Mouse (Mus musculus) liver, embryonic 15.5 days (tissue): ENCODE measurements around the gene Map3k11. TPM values are rescaled to one million over a fixed set of nuclear protein-coding genes. Genes with fewer than 3 reads are reported as not detected.

Source experiments
- ATAC-seq: fragments of 200-750 bp; cut with Nextera tagmentation; 2 replicates; pipeline ENCODE4 v1.8.0; 2017; ENCODE audit warnings: moderate number of reproducible peaks, mild to moderate bottlenecking, moderate library complexity; ENCODE audit not compliant: insufficient read depth
- H3K27ac ChIP-seq: fragments of 300-500 bp; sonication (generic); replicated peaks from 2 replicates; pipeline ENCODE4 v1.5.1; 2015; ENCODE audit warnings: mild to moderate bottlenecking, inconsistent platforms
- H3K27me3 ChIP-seq: fragments of 300-500 bp; sonication (generic); 2 replicates; pipeline ENCODE4 v1.6.1; 2015; ENCODE audit warnings: mild to moderate bottlenecking, inconsistent platforms
- H3K36me3 ChIP-seq: fragments of 300-500 bp; sonication (generic); replicated peaks from 2 replicates; pipeline ENCODE4 v1.6.1; 2015; ENCODE audit warnings: moderate library complexity, mild to moderate bottlenecking, inconsistent platforms
- H3K4me1 ChIP-seq: fragments of 300-500 bp; sonication (generic); replicated peaks from 2 replicates; pipeline ENCODE4 v1.6.1; 2015; ENCODE audit warnings: inconsistent platforms
- H3K4me2 ChIP-seq: fragments of 300-500 bp; sonication (generic); 2 replicates; pipeline ENCODE4 v1.6.1; 2015; ENCODE audit warnings: moderate library complexity, mild to moderate bottlenecking, inconsistent platforms
- H3K4me3 ChIP-seq: fragments of 300-500 bp; sonication (generic); replicated peaks from 2 replicates; pipeline ENCODE4 v1.5.1; 2015; ENCODE audit warnings: mild to moderate bottlenecking, inconsistent platforms
- H3K9ac ChIP-seq: fragments of 300-500 bp; sonication (generic); 2 replicates; pipeline ENCODE4 v1.6.1; 2015; ENCODE audit warnings: moderate library complexity, mild to moderate bottlenecking, inconsistent platforms
- H3K9me3 ChIP-seq: fragments of 300-500 bp; sonication (generic); replicated peaks from 2 replicates; pipeline ENCODE4 v1.6.1; 2016; ENCODE audit warnings: inconsistent platforms
- WGBS: fragments of 180-500 bp; shearing (Covaris S2); methylation state at CpG from one replicate; pipeline ENCODE4 v1.1.7; 2015; ENCODE audit warnings: mixed read lengths; ENCODE audit not compliant: insufficient replicate concordance; 5-methylcytosine and 5-hydroxymethylcytosine counted together
- polyA plus RNA-seq: library from polyadenylated mRNA; unstranded; fragments of >200 nt; fragmentation: Nextera tagmentation; extraction: Ambion mirVana; gene quantifications from 2 replicates; pipeline ENCODE4 v1.2.1, GENCODE M21; 2015

Map3k11 gene
- polyA plus RNA-seq, 1 experiment from 2014 or later = 16.8 TPM

DNA sequence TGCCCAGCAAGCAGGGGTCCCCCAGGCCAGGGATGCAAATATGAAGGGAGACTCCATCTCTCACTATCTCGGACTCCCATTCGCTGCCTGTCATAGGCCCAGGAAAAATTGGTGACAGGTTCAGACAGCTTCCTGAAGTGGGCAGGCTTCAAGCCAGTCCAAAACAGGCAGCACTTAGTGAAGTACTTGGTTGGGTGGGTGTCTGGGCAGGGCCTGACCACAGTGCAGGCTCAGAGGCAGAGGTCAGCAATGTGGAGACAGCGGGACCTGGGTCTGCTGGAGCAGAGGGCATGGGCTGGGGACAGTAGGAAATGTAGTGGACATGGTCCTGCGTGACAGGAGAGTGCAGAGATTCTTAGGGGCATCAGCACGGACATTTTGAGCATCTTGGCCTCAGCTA is 3.1 kb downstream of the Map3k11 start:
- Histone ChIP-seq H3K36me3 (peaks cover 62% of the 10 kb centered on the region), H3K4me1 (peaks cover 65% of the 10 kb centered on the region)
- ATAC-seq = no peak

DNA sequence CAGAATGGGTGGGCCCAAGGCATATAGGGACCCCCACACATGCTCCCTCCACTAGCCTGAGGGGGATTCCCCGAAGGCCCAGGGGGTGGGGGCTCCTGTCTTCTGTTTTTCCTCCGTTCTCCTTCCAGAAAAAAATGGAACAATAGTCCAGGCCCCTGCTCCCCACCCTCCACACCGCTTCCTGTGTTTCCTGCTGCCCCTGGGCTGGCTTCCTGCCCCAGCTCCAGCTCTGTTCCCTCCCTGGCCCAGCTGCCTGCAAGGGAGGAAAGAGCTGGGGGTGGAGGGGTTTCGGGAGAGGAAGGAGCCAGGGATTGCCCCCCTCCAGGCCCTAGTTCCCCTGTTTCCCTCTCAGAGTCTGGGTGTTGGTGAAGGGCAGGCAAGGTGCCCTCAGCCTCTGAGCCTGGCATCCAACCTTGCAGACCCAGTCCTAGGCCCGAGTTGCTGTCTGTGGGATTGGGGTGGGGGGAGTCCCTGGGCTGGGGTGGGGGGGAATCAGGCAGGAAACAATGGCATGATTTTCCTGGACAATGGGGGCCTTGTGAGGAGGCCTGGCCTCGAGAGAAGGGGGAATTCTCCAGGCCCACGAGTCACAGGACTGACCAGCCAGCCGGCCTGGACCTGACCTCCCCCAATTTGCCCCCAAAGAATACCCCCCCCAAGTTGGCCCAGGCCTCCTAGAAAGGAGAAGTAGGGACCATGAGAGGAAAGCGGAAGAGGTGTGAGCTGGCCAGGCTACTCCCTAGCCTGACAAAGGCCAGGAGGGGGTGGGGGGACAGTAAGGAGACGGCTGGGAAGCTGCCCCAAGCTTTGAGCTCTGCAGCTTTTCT is 3.8 kb downstream of the Map3k11 start:
- 38% methylated on average over 10 of the region's 10 CpGs for whole genome bisulfite sequencing
- H3K4me2 ChIP-seq = peak overlapping the region; percentile 99
- H3K27me3 ChIP-seq = no peaks in the 10 kb centered on the region
- H3K4me1 ChIP-seq = peaks cover 58% of the 10 kb centered on the region
- no peaks in the 10 kb centered on the region for H3K9me3 ChIP-seq
- ATAC-seq = no peak
- H3K9ac ChIP-seq = peak overlapping the region; percentile 90; the same call in 1 of the 2 replicates
- H3K27ac ChIP-seq = peak overlapping the region; percentile 95
- peak overlapping the region; percentile 84 for H3K4me3 ChIP-seq
- H3K36me3 ChIP-seq = peaks cover 67% of the 10 kb centered on the region

More for the DNA sequence above, 3.1 kb downstream of the Map3k11 start:
- H3K9ac ChIP-seq = peak overlapping the region; percentile 90; the same call in 1 of the 2 replicates
- H3K9me3 ChIP-seq = no peaks in the 10 kb centered on the region
- WGBS = 49% methylated on average over 5 of the region's 5 CpGs
- H3K4me3 ChIP-seq = peak overlapping the region; percentile 84
- H3K4me2 ChIP-seq = peak overlapping the region; percentile 99
- H3K27me3 ChIP-seq = no peaks in the 10 kb centered on the region
- H3K27ac ChIP-seq = peak overlapping the region; percentile 95

DNA sequence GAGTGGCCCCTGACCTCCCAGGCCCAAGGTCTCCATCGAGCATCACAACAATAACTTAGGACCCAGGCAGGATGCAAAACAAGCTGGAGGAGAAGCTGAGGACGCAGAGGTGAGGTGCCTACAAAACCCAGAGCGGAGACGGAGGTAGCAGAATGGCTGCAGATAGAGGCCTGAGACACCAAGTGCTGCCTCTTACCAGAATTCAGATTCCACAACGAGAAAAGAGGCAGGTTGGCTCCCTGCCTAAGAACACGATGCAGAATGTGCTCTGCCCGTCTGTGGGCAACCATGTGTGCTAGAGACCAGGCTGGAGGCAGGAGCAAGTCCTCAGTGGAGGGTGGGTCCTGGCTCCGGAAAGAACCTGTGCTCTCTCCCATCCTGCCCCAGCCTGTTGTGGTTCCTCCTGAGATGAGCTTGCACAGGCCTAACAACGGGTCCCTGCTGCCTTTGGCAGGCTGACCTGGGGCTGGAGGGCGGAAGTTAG is 4.4 kb downstream of the Map3k11 start:
- ATAC-seq = no peak
- WGBS = 58% methylated on average over 10 of the region's 10 CpGs
- H3K4me3 ChIP-seq = peak overlapping the region; percentile 84
- H3K4me1 ChIP-seq = peaks cover 52% of the 10 kb centered on the region
- H3K27ac ChIP-seq = peak overlapping the region; percentile 95
- H3K27me3 ChIP-seq = no peaks in the 10 kb centered on the region
- H3K9me3 ChIP-seq = no peaks in the 10 kb centered on the region
- peaks cover 73% of the 10 kb centered on the region for H3K36me3 ChIP-seq
- peak overlapping the region; percentile 90; the same call in 1 of the 2 replicates for H3K9ac ChIP-seq
- peak overlapping the region; percentile 99 for H3K4me2 ChIP-seq

DNA sequence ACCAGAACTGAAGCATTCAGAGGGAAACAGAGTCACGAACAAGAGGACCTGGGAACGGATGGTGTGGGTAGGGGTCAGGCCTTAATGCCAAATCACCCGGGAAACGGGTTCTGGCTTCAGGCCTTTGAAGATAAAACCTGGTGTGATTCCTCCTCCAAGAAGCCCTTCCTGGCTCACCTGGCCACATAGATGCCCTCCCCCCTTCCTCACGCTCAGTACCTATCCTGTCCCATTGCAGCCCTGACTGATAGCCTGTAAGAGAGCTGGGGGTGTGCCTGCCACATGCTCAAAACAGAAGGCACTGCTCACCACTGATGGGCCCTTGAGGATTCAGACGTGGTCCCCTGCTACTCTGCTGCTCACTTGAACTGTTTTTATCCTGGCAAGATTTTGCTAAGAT is 5.3 kb downstream of the Map3k11 start:
- H3K27me3 ChIP-seq = no peaks in the 10 kb centered on the region
- peaks cover 49% of the 10 kb centered on the region for H3K4me1 ChIP-seq
- no peak for ATAC-seq
- H3K27ac ChIP-seq = no peak overlapping the region
- H3K9me3 ChIP-seq = no peaks in the 10 kb centered on the region
- 78% methylated on average over 6 of the region's 6 CpGs for WGBS
- H3K9ac ChIP-seq = no peak overlapping the region
- H3K4me2 ChIP-seq = peak overlapping the region; percentile 99; the same call in 1 of the 2 replicates
- H3K36me3 ChIP-seq = peaks cover 81% of the 10 kb centered on the region
- no peak overlapping the region for H3K4me3 ChIP-seq

DNA sequence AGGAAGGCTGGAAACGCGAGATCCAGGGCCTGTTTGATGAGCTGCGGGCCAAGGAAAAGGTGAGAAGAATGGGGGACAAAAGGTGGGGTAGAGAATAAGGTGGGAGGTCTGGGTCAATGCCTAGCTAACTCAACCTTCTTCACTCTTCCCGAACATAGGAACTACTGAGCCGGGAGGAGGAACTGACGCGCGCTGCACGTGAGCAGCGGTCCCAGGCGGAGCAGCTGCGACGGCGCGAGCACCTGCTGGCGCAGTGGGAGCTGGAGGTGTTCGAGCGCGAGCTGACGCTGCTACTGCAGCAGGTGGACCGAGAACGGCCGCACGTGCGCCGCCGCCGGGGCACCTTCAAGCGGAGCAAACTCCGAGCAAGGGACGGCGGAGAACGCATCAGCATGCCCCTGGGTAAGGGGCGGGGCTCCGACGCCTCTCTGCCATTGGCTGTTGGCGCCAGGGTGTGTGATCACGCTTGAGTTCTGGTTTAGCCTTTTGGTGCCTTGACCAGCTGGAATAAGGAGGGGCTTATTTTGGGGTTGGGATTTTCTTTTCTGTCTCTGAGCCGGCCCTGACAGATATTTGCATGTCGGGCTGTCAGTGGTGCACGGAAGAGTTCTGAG is 7.4 kb downstream of the Map3k11 start:
- H3K4me3 ChIP-seq = no peak overlapping the region
- no peak overlapping the region for H3K9ac ChIP-seq
- peaks cover 28% of the 10 kb centered on the region for H3K4me1 ChIP-seq
- H3K9me3 ChIP-seq = no peaks in the 10 kb centered on the region
- H3K27me3 ChIP-seq = no peaks in the 10 kb centered on the region
- no peak overlapping the region for H3K4me2 ChIP-seq
- 86% methylated on average over 41 of the region's 41 CpGs for WGBS
- H3K27ac ChIP-seq = no peak overlapping the region
- H3K36me3 ChIP-seq = peaks cover 98% of the 10 kb centered on the region
- ATAC-seq = no peak

DNA sequence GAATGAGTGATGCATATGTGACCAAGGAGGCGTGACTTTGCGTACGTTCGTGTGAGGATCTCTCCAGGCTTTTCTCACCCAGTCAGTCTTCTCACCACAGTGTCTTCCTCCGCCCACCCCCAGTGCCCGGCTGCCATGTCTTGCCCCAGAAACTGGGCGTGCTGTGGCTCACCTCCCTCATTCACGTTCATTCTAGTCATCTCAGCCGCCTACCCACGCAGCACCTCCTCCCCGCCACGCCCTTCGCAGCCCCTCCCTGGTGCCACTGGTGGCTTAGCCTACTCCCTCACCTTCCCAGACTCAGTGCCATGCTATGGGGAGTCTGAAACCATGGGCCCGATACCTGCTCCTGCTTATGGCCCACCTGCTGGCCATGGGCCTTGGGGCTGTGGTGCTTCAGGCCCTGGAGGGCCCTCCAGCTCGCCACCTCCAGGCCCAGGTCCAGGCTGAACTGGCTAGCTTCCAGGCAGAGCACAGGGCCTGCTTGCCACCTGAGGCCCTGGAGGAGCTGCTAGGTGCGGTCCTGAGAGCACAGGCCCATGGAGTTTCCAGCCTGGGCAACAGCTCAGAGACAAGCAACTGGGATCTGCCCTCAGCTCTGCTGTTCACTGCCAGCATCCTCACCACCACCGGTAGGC is 15.7 kb downstream of the Map3k11 start, which contains the start of gene Kcnk7:
Kcnk7 (plus strand) TSS at position 205 of the 638 bp plus-strand sequence.
- Histone ChIP-seq H3K4me1 (peaks cover 41% of the 10 kb centered on the region), H3K4me2 (peak within 1 kb of the TSS; percentile 57), H3K9ac (peak within 1 kb of the TSS; percentile 49), H3K27ac (peak within 1 kb of the TSS; percentile 86), H3K4me3 (peak within 1 kb of the TSS; percentile 12; the same call in 1 of the 2 replicates), H3K27me3 (no peaks in the 10 kb centered on the region), H3K36me3 (peaks cover 84% of the 10 kb centered on the region), H3K9me3 (no peaks in the 10 kb centered on the region)
- 54% methylated on average over 17 of the region's 17 CpGs for WGBS
- ATAC-seq = peak; percentile 71

DNA sequence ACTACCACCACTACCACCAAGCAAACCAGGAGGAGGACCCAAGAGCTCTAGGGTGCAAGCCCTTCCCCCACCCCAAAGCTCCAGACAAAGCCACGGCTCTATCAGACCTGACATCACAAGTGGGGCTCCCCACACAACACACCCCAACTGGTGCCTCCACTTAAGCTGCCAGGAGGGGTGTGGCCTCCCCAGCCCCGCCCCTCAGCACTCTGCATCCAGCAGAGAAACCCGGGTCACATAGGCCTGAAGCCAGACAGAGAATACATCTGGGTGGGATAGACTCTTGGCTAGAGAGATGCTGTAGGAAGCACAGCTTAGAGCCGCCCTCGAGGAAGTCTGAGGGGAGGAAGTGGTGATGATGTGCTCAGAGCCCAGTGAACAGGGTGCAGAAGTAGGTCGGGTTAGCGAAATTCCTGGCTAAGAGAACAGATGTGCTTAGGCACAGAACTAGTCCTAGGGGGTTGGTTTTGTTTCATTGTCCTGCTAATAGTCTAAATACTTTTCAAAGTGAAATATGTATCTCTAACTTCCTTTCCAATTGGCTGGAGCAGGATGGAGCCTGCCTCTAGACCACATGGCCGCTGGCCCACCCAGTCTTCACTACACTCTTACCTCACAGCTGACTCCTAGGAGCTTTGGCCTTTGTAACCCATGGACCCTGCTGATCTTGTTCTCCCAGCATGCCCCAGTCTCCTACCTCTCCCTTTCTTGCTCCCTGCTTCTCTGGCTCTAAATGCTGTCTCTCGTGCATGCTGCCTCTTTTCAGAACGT is 16.4 kb downstream of the Map3k11 start:
- H3K9ac ChIP-seq = peak overlapping the region; percentile 49; the same call in 1 of the 2 replicates
- peak overlapping the region; percentile 86 for H3K27ac ChIP-seq
- H3K27me3 ChIP-seq = no peaks in the 10 kb centered on the region
- 36% methylated on average over 10 of the region's 10 CpGs for WGBS
- 0 out of 2 replicates have a peak overlapping the region, but pooled peaks have one; percentile 12 for H3K4me3 ChIP-seq
- peak; percentile 82 for ATAC-seq
- H3K4me2 ChIP-seq = peak overlapping the region; percentile 57
- no peaks in the 10 kb centered on the region for H3K9me3 ChIP-seq
- peaks cover 41% of the 10 kb centered on the region for H3K4me1 ChIP-seq
- H3K36me3 ChIP-seq = peaks cover 83% of the 10 kb centered on the region

DNA sequence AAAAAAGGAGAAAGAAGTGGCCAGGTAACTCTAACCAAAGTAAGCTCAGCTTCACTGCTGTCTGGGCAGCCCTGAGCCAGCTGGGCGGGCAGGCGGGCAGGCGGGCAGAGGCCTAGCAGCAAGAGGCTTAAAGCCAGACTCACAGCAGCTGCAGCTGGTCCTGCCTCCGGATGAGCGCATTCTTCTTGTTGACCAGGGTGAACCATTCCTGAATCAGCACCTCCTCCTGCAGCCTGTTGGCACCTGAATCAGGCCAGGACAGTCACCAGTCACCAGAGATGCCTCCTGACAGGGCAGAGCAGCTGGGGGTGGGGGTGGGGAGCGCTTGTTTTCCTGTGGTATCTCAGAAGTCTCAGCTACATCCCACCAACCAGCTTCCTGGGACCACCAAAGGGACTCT is 21.5 kb downstream of the Map3k11 start:
- H3K4me3 ChIP-seq = no peak overlapping the region
- no peak for ATAC-seq
- WGBS = 94% methylated on average over 6 of the region's 6 CpGs
- H3K4me1 ChIP-seq = peaks cover 62% of the 10 kb centered on the region
- H3K27ac ChIP-seq = no peak overlapping the region
- no peak overlapping the region for H3K4me2 ChIP-seq
- no peak overlapping the region for H3K9ac ChIP-seq
- H3K27me3 ChIP-seq = no peaks in the 10 kb centered on the region
- peaks cover 92% of the 10 kb centered on the region for H3K36me3 ChIP-seq
- no peaks in the 10 kb centered on the region for H3K9me3 ChIP-seq

DNA sequence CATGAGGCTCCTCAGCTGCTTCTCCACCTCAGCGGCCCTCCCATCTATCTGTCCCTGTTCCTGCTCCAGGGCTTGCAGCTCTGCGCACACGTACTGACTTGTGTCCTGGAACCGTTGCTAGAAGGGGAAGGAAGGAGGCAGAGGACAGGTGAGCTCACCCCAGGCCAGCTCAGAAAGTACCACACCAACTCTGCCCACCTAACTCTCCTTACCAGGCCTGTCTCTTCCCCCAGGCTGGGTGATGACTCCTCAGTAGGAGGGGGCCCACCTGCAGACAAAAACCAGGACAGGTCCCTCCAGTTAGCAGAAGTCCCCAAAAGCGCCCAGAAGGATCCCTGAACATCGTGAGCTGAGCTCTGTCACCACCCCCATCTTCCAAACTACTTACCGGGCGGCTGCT is 22.0 kb downstream of the Map3k11 start:
- no peak for ATAC-seq
- Histone ChIP-seq H3K4me1 (peaks cover 62% of the 10 kb centered on the region), H3K4me2 (no peak overlapping the region), H3K9ac (no peak overlapping the region), H3K36me3 (peaks cover 97% of the 10 kb centered on the region), H3K27me3 (no peaks in the 10 kb centered on the region), H3K4me3 (no peak overlapping the region), H3K9me3 (no peaks in the 10 kb centered on the region), H3K27ac (0 out of 2 replicates have a peak overlapping the region, but pooled peaks have one; percentile 6)
- 94% methylated on average over 8 of the region's 8 CpGs for WGBS

DNA sequence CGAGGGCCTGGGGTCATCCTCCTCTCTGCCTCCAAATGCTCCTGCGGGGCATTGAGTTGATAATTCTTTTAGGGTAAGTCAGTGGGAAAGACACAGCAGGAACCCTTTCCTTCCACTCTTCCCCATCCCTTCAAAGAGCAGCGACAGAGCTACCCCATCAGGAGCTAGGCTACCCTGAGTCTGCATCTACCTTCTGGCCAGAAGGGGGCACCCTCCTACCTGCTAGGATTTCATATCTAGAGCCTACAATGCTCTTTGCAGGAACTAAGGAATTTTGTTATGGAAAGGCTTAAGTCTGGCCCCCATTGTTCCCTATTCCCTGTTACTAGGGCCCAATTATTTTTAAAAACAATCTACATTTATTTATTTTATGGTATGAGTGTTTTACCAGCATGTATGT is 22.7 kb downstream of the Map3k11 start:
- Histone ChIP-seq H3K4me1 (peaks cover 62% of the 10 kb centered on the region), H3K36me3 (peaks cover 99% of the 10 kb centered on the region), H3K27ac (0 out of 2 replicates have a peak overlapping the region, but pooled peaks have one; percentile 6), H3K4me3 (no peak overlapping the region), H3K27me3 (no peaks in the 10 kb centered on the region), H3K9me3 (no peaks in the 10 kb centered on the region), H3K4me2 (no peak overlapping the region), H3K9ac (no peak overlapping the region)
- ATAC-seq = no peak
- WGBS = 45% methylated on average over 3 of the region's 3 CpGs
